Mouse (Mus musculus) layer of hippocampus, adult 2 months (tissue): ENCODE measurements around the gene C2cd4d. TPM values are rescaled to one million over a fixed set of nuclear protein-coding genes. Genes with fewer than 3 reads are reported as not detected.

Experiments
- DNase-seq, 2 experiments: peaks; one replicate each; pipeline ENCODE4 v3.0.0; 2022; ENCODE audit warnings: low spot score in 2 of 2
- H3K27ac ChIP-seq: fragments of 200-600 bp; 2 replicates; pipeline ENCODE4 v1.8.1; 2022
- H3K4me3 ChIP-seq: fragments of 200-600 bp; 2 replicates; pipeline ENCODE4 v1.8.1; 2022; ENCODE audit warnings: mild to moderate bottlenecking
- CTCF ChIP-seq: fragments of 200-600 bp; conservative IDR thresholded peaks from 2 replicates; pipeline ENCODE4 v1.8.1; 2022; ENCODE audit warnings: antibody characterized with exemption, mild to moderate bottlenecking, moderate library complexity
- total RNA-seq, 2 experiments: library from RNA; stranded (reverse); gene quantifications; 2 replicates each; pipeline ENCODE4 v1.2.3; 2021

The C2cd4d gene
- total RNA-seq, 2 experiments from 2014 or later: 0.36 to 0.47 TPM

GRCm38 (mm10) chr3:94386671-94387070 is 24.4 kb downstream of the C2cd4d start:
- no peak overlapping the region for H3K4me3 ChIP-seq
- DNase-seq: no peak
- no peak overlapping the region for H3K27ac ChIP-seq
- TF ChIP-seq CTCF: no peak

- Histone ChIP-seq H3K27ac (no peak overlapping the region), H3K4me3 (no peak overlapping the region)
- TF ChIP-seq CTCF: no peak
- no peak for DNase-seq
Observed at GRCm38 (mm10) chr3:94387391-94387790, 25.2 kb downstream of the C2cd4d start.

GRCm38 (mm10) chr3:94388047-94388446 is 25.8 kb downstream of the C2cd4d start:
- DNase-seq: no peak
- no peak for TF ChIP-seq CTCF
- H3K27ac ChIP-seq: no peak overlapping the region
- H3K4me3 ChIP-seq: no peak overlapping the region

- TF ChIP-seq CTCF: no peak
- no peak for DNase-seq
- Histone ChIP-seq H3K27ac (no peak overlapping the region), H3K4me3 (no peak overlapping the region)
Observed at GRCm38 (mm10) chr3:94389420-94389819, 27.2 kb downstream of the C2cd4d start.

GRCm38 (mm10) chr3:94391001-94391400 is 28.8 kb downstream of the C2cd4d start:
- no peak for DNase-seq
- H3K4me3 ChIP-seq: no peak overlapping the region
- TF ChIP-seq CTCF: no peak
- no peak overlapping the region for H3K27ac ChIP-seq

- TF ChIP-seq CTCF: no peak
- DNase-seq: no peak
- Histone ChIP-seq H3K4me3 (no peak overlapping the region), H3K27ac (no peak overlapping the region)
Observed at GRCm38 (mm10) chr3:94392128-94392527, 29.9 kb downstream of the C2cd4d start.

- H3K4me3 ChIP-seq: no peak overlapping the region
- H3K27ac ChIP-seq: no peak overlapping the region
- TF ChIP-seq CTCF: no peak
- DNase-seq: no peak
Observed at GRCm38 (mm10) chr3:94393049-94393448, 30.8 kb downstream of the C2cd4d start.

GRCm38 (mm10) chr3:94396336-94396735 is 34.1 kb downstream of the C2cd4d start:
- no peak overlapping the region for H3K4me3 ChIP-seq
- TF ChIP-seq CTCF: no peak
- DNase-seq: no peak
- H3K27ac ChIP-seq: no peak overlapping the region

- no peak overlapping the region for H3K27ac ChIP-seq
- TF ChIP-seq CTCF: no peak
Observed at GRCm38 (mm10) chr3:94396851-94397250, 34.6 kb downstream of the C2cd4d start.

GRCm38 (mm10) chr3:94398217-94398616 is 36.0 kb downstream of the C2cd4d start, which contains the start of gene Lingo4:
Gene Lingo4 (plus strand): TSS chr3:94398517.
- H3K4me3 ChIP-seq: peak within 1 kb of the TSS; percentile 50
- DNase-seq: no peak
- TF ChIP-seq CTCF: no peak
- 0 out of 2 replicates have a peak within 1 kb of the TSS, but pooled peaks have one; percentile 28 for H3K27ac ChIP-seq

More at GRCm38 (mm10) chr3:94396851-94397250, 34.6 kb downstream of the C2cd4d start:
- H3K4me3 ChIP-seq: no peak overlapping the region
- no peak for DNase-seq

- DNase-seq: peak in 1 of 2 experiments; percentile 20
- peak overlapping the region; percentile 50 for H3K4me3 ChIP-seq
- H3K27ac ChIP-seq: 0 out of 2 replicates have a peak overlapping the region, but pooled peaks have one; percentile 28
- TF ChIP-seq CTCF: peak; percentile 63
Observed at GRCm38 (mm10) chr3:94398943-94399481, 36.8 kb downstream of the C2cd4d start.

- H3K27ac ChIP-seq: no peak overlapping the region
- no peak overlapping the region; the same call in 1 of the 2 replicates for H3K4me3 ChIP-seq
- DNase-seq: no peak
- no peak for TF ChIP-seq CTCF
Observed at GRCm38 (mm10) chr3:94399663-94400310, 37.5 kb downstream of the C2cd4d start.

- no peak for TF ChIP-seq CTCF
- Histone ChIP-seq H3K27ac (no peak overlapping the region), H3K4me3 (no peak overlapping the region)
- DNase-seq: no peak
Observed at GRCm38 (mm10) chr3:94402451-94402850, 40.2 kb downstream of the C2cd4d start.
